Mouse (Mus musculus) midbrain, embryonic 15.5 days (tissue): Measurements from ENCODE around the gene Gfer. TPM values are rescaled to one million over a fixed set of nuclear protein-coding genes. Genes with fewer than 3 reads are reported as not detected.

Experiments
- ATAC-seq: fragments of 200-750 bp; cut with Nextera tagmentation; replicated peaks from 2 replicates; pipeline ENCODE4 v1.8.0; 2017; ENCODE audit warnings: moderate TSS enrichment
- H3K27ac ChIP-seq: fragments of 300-500 bp; sonication (generic); 2 replicates; pipeline ENCODE4 v1.5.1; 2015; ENCODE audit warnings: mild to moderate bottlenecking, inconsistent platforms
- H3K27me3 ChIP-seq: fragments of 300-500 bp; sonication (generic); replicated peaks from 2 replicates; pipeline ENCODE4 v1.6.1; 2015; ENCODE audit warnings: inconsistent platforms
- H3K36me3 ChIP-seq: fragments of 300-500 bp; sonication (generic); replicated peaks from 2 replicates; pipeline ENCODE4 v1.6.1; 2015; ENCODE audit warnings: inconsistent platforms
- H3K4me1 ChIP-seq: fragments of 300-500 bp; sonication (generic); 2 replicates; pipeline ENCODE4 v1.6.1; 2015; ENCODE audit warnings: inconsistent platforms
- H3K4me2 ChIP-seq: fragments of 300-500 bp; sonication (generic); 2 replicates; pipeline ENCODE4 v1.6.1; 2015; ENCODE audit warnings: inconsistent platforms, mild to moderate bottlenecking, moderate library complexity
- H3K4me3 ChIP-seq: fragments of 300-500 bp; sonication (generic); 2 replicates; pipeline ENCODE4 v1.5.1; 2015; ENCODE audit warnings: mild to moderate bottlenecking, inconsistent platforms
- H3K9ac ChIP-seq: fragments of 300-500 bp; sonication (generic); 2 replicates; pipeline ENCODE4 v1.6.1; 2015; ENCODE audit warnings: mild to moderate bottlenecking, inconsistent platforms
- H3K9me3 ChIP-seq: fragments of 300-500 bp; sonication (generic); 2 replicates; pipeline ENCODE4 v1.6.1; 2016; ENCODE audit warnings: inconsistent platforms
- WGBS: fragments of 180-500 bp; shearing (Covaris S2); methylation state at CpG from one replicate; pipeline ENCODE4 v1.1.7; 2015; ENCODE audit warnings: mixed read lengths; 5-methylcytosine and 5-hydroxymethylcytosine counted together
- polyA plus RNA-seq: library from polyadenylated mRNA; unstranded; fragments of >200 nt; fragmentation: Nextera tagmentation; extraction: Ambion mirVana; gene quantifications from 2 replicates; pipeline ENCODE4 v1.2.1, GENCODE M21; 2015

The Gfer gene
- polyA plus RNA-seq, 1 experiment from 2014 or later: 39.2 TPM

- Histone ChIP-seq H3K4me2 (no peak overlapping the region), H3K4me1 (peaks cover 17% of the 10 kb centered on the region), H3K36me3 (peaks cover 37% of the 10 kb centered on the region; the same call in 1 of the 2 replicates), H3K27me3 (peaks cover 3% of the 10 kb centered on the region; the same call in 1 of the 2 replicates), H3K27ac (no peak overlapping the region), H3K9ac (no peak overlapping the region), H3K4me3 (no peak overlapping the region), H3K9me3 (no peaks in the 10 kb centered on the region)
- no peak for ATAC-seq
- 78% methylated on average over 2 of the region's 2 CpGs for WGBS
These were observed 3.5 kb upstream of the Gfer start for GRCm38 (mm10) chr17:24699473-24699872.

DNA sequence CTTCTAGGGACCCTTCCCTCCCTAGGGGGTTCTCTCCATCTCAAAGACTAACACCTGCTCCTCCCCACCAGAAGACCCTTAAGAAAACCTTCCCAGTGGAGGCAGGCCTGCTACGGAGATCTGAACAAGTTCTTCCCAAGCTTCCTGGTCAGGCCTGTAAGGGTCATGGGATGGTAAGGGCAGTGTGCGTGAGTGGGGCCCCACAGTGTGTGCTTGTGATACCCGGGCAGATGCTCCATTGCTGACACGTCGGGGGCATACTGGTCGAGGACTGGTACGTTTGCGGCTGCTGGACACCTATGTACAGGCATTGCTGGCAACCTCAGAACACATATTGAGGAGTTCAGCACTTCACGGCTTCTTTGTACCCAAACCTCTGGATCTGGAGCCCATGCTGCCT is 2.8 kb upstream of the Gfer start:
- H3K9me3 ChIP-seq: no peaks in the 10 kb centered on the region
- no peak for ATAC-seq
- 70% methylated on average over 9 of the region's 9 CpGs for WGBS

DNA sequence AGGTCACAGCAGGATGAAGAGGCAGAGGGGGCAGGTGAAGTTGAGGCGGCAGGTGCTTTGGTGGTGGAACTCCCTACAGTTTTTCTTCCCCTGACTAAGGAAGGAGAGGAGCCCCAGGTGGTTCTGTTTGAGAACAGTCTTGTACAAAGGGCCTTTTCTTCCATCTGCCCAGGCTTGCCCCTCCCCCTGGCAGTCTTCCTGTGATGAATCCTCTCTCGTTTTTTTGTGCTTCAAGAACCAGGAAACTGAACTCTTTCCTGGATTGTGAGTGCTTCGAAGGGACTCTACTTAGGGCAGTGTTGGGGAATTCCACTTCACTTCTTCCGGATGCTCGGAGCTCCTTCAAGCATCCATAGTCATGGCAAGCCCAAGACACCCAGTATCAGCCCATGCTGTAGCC is 2.0 kb upstream of the Gfer start:
- Histone ChIP-seq H3K9me3 (no peaks in the 10 kb centered on the region), H3K36me3 (peaks cover 28% of the 10 kb centered on the region; the same call in 1 of the 2 replicates), H3K4me2 (no peak overlapping the region), H3K27me3 (peaks cover 3% of the 10 kb centered on the region; the same call in 1 of the 2 replicates), H3K4me3 (no peak overlapping the region), H3K4me1 (peaks cover 21% of the 10 kb centered on the region), H3K27ac (no peak overlapping the region), H3K9ac (no peak overlapping the region)
- WGBS: 16% methylated on average over 5 of the region's 5 CpGs
- ATAC-seq: no peak

More for the DNA sequence above, 2.8 kb upstream of the Gfer start:
- Histone ChIP-seq H3K27me3 (peaks cover 3% of the 10 kb centered on the region; the same call in 1 of the 2 replicates), H3K4me2 (no peak overlapping the region), H3K4me3 (no peak overlapping the region), H3K4me1 (peaks cover 21% of the 10 kb centered on the region), H3K9ac (no peak overlapping the region), H3K27ac (no peak overlapping the region), H3K36me3 (peaks cover 29% of the 10 kb centered on the region; the same call in 1 of the 2 replicates)

DNA sequence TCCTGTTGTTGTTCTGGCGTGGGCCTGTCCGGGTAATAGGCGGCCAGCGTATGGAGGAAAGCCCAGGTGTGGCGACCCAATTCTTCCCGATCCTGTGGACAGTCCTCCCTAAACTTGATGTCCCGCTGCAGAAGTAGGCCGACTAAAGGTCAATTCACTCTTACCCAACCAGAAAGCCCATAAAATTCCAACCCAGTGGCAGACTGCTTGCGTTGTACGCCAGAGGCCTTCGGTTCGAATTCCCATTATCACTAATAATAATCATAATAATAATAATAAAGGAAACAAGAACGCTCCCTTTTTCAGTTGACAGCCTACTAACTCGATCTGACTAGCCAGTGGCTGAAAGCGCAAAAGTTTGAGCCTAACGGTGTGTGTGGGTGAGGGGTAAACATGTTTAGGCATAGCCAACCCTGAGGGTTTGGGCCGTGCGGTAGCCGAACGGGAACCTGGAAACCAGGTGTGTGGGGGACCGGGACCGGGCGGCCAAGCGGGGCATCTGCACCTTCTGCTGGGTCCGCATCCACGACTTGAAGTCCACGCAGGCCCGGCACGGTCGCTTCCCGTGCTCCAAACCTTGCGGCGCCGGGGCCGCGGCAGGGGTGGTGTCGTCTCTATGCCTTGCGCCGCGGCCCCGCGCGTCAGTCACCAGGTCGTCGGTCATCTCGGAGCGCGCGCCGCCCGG is 488 bp downstream of the Gfer start:
- WGBS: 6% methylated on average over 45 of the region's 51 CpGs
- H3K27me3 ChIP-seq: peaks cover 3% of the 10 kb centered on the region; the same call in 1 of the 2 replicates

DNA sequence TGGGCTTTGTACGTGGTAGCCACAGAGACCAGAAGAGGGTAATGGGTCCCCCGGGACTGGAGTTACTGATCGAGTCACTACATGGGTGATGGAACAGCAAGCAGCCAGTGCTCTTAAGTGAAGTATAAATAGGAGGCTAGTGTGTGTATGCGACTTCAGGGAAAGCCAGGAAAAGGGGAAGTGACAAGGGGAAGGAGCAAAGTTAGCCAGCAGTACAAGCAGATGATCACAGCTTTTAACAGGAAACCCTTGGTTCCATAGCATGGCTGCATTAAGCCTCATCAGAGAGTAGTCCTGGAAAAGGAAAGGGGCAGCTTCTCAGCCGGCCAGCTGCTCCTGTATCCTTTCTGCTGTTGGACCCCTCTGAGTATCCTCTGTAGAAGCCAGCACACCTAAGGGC is 3.6 kb downstream of the Gfer start:
- ATAC-seq: no peak
- no peaks in the 10 kb centered on the region for H3K9me3 ChIP-seq
- peaks cover 7% of the 10 kb centered on the region for H3K27me3 ChIP-seq
- no peak overlapping the region for H3K27ac ChIP-seq
- no peak overlapping the region for H3K4me3 ChIP-seq
- no peak overlapping the region for H3K4me2 ChIP-seq
- peaks cover 4% of the 10 kb centered on the region; the same call in 1 of the 2 replicates for H3K36me3 ChIP-seq
- 86% methylated on average over 5 of the region's 5 CpGs for WGBS
- peaks cover 52% of the 10 kb centered on the region for H3K4me1 ChIP-seq
- H3K9ac ChIP-seq: no peak overlapping the region

More for the DNA sequence above, 488 bp downstream of the Gfer start:
- no peak; the same call in 1 of the 2 replicates for ATAC-seq
- H3K9ac ChIP-seq: peak overlapping the region; percentile 81
- H3K9me3 ChIP-seq: no peaks in the 10 kb centered on the region
- peaks cover 10% of the 10 kb centered on the region for H3K36me3 ChIP-seq
- H3K27ac ChIP-seq: peak overlapping the region; percentile 91
- H3K4me3 ChIP-seq: peak overlapping the region; percentile 79
- H3K4me2 ChIP-seq: peak overlapping the region; percentile 58
- peaks cover 30% of the 10 kb centered on the region for H3K4me1 ChIP-seq

DNA sequence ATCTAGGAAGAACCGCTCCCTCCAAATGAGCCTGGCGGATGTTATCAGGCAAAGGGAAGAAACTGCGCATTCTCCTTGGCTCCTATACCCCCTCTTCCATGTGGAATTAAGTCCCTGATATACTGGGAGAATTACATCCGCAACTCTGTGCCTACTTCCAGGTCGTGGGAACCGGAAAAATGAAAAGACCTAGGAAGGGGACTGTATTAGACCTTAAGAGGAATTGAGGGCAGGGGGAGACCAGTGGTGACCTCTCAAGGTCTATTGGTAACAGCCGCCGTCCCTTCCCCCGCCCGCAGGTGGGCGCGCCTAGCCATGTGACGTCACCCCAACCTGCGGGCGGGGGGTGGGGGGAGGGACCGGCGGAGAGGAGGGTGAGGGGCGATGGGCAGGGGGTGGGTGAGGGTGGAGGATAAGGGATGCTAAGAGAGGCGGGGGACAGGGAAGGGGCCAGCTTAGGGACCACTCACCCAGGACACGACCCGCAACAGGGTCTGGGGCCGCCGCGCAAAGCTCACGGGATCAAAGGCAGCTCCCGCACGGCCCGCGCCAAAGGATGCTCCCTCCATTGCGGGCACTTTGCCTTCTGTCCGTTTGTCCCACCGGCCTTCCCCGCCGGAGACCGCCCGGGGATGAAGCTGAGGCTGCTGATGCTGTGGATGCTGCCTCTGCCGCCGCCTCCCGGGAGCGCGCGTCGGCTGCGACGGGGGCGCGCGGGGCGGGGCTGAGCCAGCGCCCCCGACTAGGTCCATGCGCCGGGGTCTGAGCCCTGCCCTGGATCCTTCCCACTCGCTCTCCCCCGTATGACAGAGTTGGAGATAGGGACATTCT is 6.5 kb downstream of the Gfer start, which contains the start of gene Syngr3:
Gene Syngr3, minus strand, starts transcription at position 705 of the 831 bp plus-strand sequence.
- ATAC-seq: peak; percentile 71
- Histone ChIP-seq H3K4me3 (peak within 1 kb of the TSS; percentile 81), H3K36me3 (peaks cover 4% of the 10 kb centered on the region; the same call in 1 of the 2 replicates), H3K4me1 (peaks cover 39% of the 10 kb centered on the region), H3K9me3 (no peaks in the 10 kb centered on the region), H3K9ac (peak within 1 kb of the TSS; percentile 94), H3K27ac (peak within 1 kb of the TSS; percentile 91), H3K27me3 (peaks cover 7% of the 10 kb centered on the region), H3K4me2 (peak within 1 kb of the TSS; percentile 63)
- under 1% methylated on average over 55 of the region's 55 CpGs for WGBS

DNA sequence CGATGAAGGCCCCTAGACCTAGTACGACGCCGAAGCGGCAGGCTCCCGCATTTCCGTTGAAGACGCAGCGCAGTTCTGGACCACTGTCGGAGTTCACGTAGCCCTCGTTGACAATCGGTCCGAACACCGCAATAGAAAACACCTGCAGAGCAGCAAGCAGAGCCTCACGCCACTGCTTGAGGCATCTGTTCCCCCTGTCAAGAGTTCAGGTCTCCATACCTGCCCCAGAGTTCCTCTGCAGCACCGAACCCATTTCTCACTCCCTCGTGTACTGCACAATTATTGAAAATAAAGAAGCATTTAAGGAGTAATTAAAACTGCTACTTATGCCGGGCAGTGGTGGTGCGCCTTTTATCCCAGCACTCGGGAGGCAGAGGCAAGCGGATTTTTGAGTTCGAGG is 8.4 kb downstream of the Gfer start:
- Histone ChIP-seq H3K27ac (no peak overlapping the region), H3K4me2 (peak overlapping the region; percentile 63), H3K4me1 (peaks cover 35% of the 10 kb centered on the region), H3K9me3 (no peaks in the 10 kb centered on the region), H3K27me3 (peaks cover 7% of the 10 kb centered on the region), H3K36me3 (peaks cover 2% of the 10 kb centered on the region; the same call in 1 of the 2 replicates), H3K9ac (peak overlapping the region; percentile 42), H3K4me3 (peak overlapping the region; percentile 81)
- WGBS: 19% methylated on average over 23 of the region's 23 CpGs
- ATAC-seq: no peak

GRCm38 (mm10) chr17:24687146-24687595 is 8.8 kb downstream of the Gfer start:
- Histone ChIP-seq H3K4me1 (peaks cover 35% of the 10 kb centered on the region), H3K9me3 (no peaks in the 10 kb centered on the region), H3K9ac (peak overlapping the region; percentile 42), H3K36me3 (no peaks in the 10 kb centered on the region), H3K4me2 (peak overlapping the region; percentile 63), H3K4me3 (peak overlapping the region; percentile 81), H3K27ac (no peak overlapping the region), H3K27me3 (peaks cover 7% of the 10 kb centered on the region)
- WGBS: 3% methylated on average over 25 of the region's 25 CpGs
- no peak for ATAC-seq

DNA sequence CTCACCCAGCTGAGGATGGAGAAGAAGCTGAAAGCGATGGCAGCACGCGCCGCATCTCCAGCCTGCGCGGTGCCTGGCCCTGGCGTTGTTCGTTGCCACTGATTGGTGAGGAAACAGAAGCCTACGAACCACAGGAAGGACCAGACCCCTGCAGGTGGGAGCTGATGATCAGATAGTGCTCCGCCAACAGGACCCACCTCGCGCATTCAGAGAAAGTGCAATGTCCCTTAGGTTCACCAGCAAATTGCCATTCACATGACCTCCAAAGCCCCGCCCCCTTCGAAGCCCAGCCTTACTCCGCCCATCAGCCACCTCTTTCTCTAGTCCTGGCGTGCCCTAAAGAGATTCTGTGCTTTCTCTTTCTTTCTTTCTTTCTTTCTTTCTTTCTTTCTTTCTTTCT is 9.4 kb downstream of the Gfer start:
- Histone ChIP-seq H3K4me3 (no peak overlapping the region), H3K27ac (no peak overlapping the region), H3K9ac (no peak overlapping the region), H3K36me3 (peaks cover 1% of the 10 kb centered on the region), H3K4me2 (no peak overlapping the region), H3K9me3 (no peaks in the 10 kb centered on the region), H3K27me3 (peaks cover 7% of the 10 kb centered on the region), H3K4me1 (peaks cover 35% of the 10 kb centered on the region)
- no peak for ATAC-seq
- WGBS: 24% methylated on average over 16 of the region's 16 CpGs

- ATAC-seq: no peak
- no peak overlapping the region for H3K4me3 ChIP-seq
- H3K4me1 ChIP-seq: peaks cover 2% of the 10 kb centered on the region; the same call in 1 of the 2 replicates
- peaks cover 39% of the 10 kb centered on the region for H3K36me3 ChIP-seq
- no peak overlapping the region for H3K9ac ChIP-seq
- no peaks in the 10 kb centered on the region for H3K27me3 ChIP-seq
- H3K27ac ChIP-seq: no peak overlapping the region
- WGBS: 92% methylated on average over 24 of the region's 24 CpGs
- H3K9me3 ChIP-seq: no peaks in the 10 kb centered on the region
- H3K4me2 ChIP-seq: no peak overlapping the region
These were observed 18.4 kb downstream of the Gfer start for GRCm38 (mm10) chr17:24677500-24678080.

DNA sequence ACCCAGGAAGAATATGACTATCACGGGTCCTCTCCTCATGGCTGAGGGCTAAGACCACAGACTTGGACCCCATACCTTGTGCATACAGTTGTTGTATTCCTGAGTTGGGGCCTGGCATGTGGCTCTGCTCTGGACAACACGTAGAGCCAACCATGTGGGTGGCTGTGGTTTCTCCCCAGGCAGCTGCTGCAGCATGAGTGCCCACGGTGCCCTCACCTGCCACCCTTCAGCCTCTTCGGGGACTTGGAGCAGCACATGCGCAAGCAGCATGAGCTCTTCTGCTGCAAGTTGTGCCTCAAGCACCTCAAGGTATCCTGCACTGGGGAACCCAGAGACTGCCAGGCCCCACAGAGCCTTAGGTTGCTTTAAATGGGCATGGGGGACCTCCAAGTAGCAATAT is 19.1 kb downstream of the Gfer start:
- H3K27me3 ChIP-seq: no peaks in the 10 kb centered on the region
- WGBS: 97% methylated on average over 5 of the region's 5 CpGs
- H3K4me3 ChIP-seq: no peak overlapping the region
- H3K4me2 ChIP-seq: no peak overlapping the region
- H3K9me3 ChIP-seq: no peaks in the 10 kb centered on the region
- H3K36me3 ChIP-seq: peaks cover 39% of the 10 kb centered on the region
- no peak overlapping the region for H3K27ac ChIP-seq
- peaks cover 8% of the 10 kb centered on the region for H3K4me1 ChIP-seq
- no peak overlapping the region for H3K9ac ChIP-seq
- ATAC-seq: no peak

GRCm38 (mm10) chr17:24676187-24676586 is 19.8 kb downstream of the Gfer start:
- Histone ChIP-seq H3K9ac (no peak overlapping the region), H3K9me3 (no peaks in the 10 kb centered on the region), H3K36me3 (peaks cover 35% of the 10 kb centered on the region), H3K4me3 (no peak overlapping the region), H3K27me3 (no peaks in the 10 kb centered on the region), H3K27ac (no peak overlapping the region), H3K4me1 (peaks cover 15% of the 10 kb centered on the region), H3K4me2 (no peak overlapping the region)
- no peak for ATAC-seq
- WGBS: 63% methylated on average over 2 of the region's 2 CpGs
